Mouse (Mus musculus): ENCODE data around the gene Prr3. TPM values are rescaled to one million over a fixed set of nuclear protein-coding genes. Genes with fewer than 3 reads are reported as not detected.

The Prr3 gene
- total RNA-seq, 1 experiment, result 13.8 TPM

DNA sequence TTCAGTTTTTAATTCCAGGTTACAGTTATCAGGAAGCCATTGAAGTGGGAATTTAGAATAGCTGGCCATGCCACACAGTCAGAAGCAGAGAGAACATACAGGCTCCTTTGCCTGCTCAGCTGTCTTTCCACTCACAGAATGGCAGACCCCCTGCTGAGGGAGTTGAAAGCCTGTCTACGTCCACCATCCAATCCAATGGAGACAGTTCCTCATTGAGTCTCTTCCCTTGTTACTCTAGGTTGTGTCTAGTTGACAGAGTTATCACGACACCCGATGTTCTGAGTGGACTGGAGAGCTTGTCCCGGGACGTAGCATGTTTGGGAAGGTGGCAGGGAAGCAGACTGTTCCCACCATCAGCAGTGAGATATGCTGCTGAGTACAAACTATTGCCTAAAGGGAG, 45.2 kb upstream of the Prr3 start:
- Histone ChIP-seq H3K36me3 (ENCODE audit: control insufficient read depth, insufficient read depth, low read length, poor library complexity, severe bottlenecking) (peaks cover 10% of the 10 kb centered on the region; the same call in 1 of the 2 replicates), H3K4me3 (ENCODE audit: insufficient read depth in 1 of 2, low read depth in 1 of 2, low read length in 2 of 2, poor library complexity in 1 of 2, severe bottlenecking in 1 of 2) (no peak overlapping the region), H3K4me1 (ENCODE audit: control insufficient read depth in 2 of 2, insufficient read depth in 2 of 2, low read length in 2 of 2, poor library complexity in 1 of 2) (peaks cover 0 to 20% of the 10 kb centered on the region in 2 experiments; a peak in 2 of 4 replicates), H3K27ac (ENCODE audit: insufficient read depth, low read depth, low read length, poor library complexity, severe bottlenecking) (no peak overlapping the region), H3K9ac (ENCODE audit: insufficient read depth, low read depth, low read length, poor library complexity, severe bottlenecking) (no peak overlapping the region), H3K9me3 (ENCODE audit: control insufficient read depth, insufficient read depth, low read depth, low read length) (no peaks in the 10 kb centered on the region)
- TF ChIP-seq CHD2 (IDR thresholded peaks at IDR 0.05; ENCODE audit: low read depth, low read length), result no peak
- no peak for TF ChIP-seq ZC3H11A (IDR thresholded peaks at IDR 0.05; ENCODE audit: borderline replicate concordance, low read depth, low read length)
- TF ChIP-seq HCFC1 (IDR thresholded peaks at IDR 0.05; ENCODE audit: borderline replicate concordance, insufficient read depth, low read length), result no peak
- TF ChIP-seq MAFK (IDR thresholded peaks at IDR 0.05; ENCODE audit: insufficient read depth, low read depth, low read length), result no peak
- TF ChIP-seq ZNF384 (IDR thresholded peaks at IDR 0.05; ENCODE audit: low read depth, low read length), result no peak
- DNase-seq (ENCODE audit: low read depth, low spot score), result no peak
- in situ Hi-C loops (cut with MboI; ENCODE audit: low sequenced_read_pairs in 2 of 2, unreplicated experiment in 2 of 2), result no loop called here

DNA sequence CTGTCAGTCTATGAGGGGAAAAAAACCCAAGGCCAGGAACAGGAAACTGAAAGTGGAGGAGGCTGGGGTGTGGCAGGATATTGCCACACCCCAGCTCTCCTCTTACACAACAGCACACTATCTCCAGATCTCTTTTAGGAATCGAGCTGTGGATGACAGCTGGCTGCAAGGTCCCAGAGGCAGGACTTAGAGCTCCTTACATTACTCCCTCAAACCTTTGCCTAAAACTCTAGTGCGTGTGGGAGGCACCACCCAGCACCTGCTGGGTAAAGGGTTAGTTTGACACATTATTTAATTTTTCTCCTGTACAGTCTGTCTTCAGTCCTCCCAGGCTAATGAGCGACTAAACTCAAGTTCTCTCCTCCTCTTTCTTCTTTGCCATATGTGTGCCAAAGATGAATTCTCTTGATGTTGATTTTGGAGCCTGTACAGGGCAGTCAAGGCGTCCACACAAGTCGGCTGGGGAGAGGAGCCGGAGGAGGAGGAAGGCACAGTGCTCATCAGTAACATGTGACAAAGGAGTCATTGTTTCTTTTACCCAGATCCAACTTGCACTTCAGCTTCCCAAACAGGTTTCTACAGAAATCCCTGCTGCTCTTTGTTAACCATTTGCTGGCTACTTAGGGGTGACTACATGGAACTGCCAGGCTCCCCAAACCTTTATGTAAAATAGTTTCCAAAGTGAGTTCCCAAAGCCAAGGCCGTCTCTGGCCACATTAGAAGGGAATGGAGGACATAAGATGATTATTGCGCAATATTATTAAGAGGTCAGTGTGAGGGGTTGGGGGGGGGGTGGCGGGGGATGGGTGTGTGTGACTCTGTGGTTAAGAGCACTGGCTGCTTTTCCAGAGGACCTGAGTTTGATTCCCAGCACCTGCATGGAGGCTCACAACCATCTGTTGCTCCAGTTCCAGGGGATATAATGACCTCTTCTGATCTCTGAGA, 43.9 kb upstream of the Prr3 start:
- Histone ChIP-seq H3K27ac (ENCODE audit: insufficient read depth, low read depth, low read length, poor library complexity, severe bottlenecking) (no peak overlapping the region; the same call in 1 of the 2 replicates), H3K36me3 (ENCODE audit: control insufficient read depth, insufficient read depth, low read length, poor library complexity, severe bottlenecking) (peaks cover 10% of the 10 kb centered on the region; the same call in 1 of the 2 replicates), H3K9ac (ENCODE audit: insufficient read depth, low read depth, low read length, poor library complexity, severe bottlenecking) (no peak overlapping the region), H3K9me3 (ENCODE audit: control insufficient read depth, insufficient read depth, low read depth, low read length) (no peaks in the 10 kb centered on the region), H3K4me3 (ENCODE audit: insufficient read depth in 1 of 2, low read depth in 1 of 2, low read length in 2 of 2, poor library complexity in 1 of 2, severe bottlenecking in 1 of 2) (no peak overlapping the region), H3K4me1 (ENCODE audit: control insufficient read depth in 2 of 2, insufficient read depth in 2 of 2, low read length in 2 of 2, poor library complexity in 1 of 2) (peaks cover 0 to 19% of the 10 kb centered on the region in 2 experiments; a peak in 2 of 4 replicates)
- in situ Hi-C loops (cut with MboI; ENCODE audit: low sequenced_read_pairs in 2 of 2, unreplicated experiment in 2 of 2), result no loop called here
- TF ChIP-seq ZNF384 (IDR thresholded peaks at IDR 0.05; ENCODE audit: low read depth, low read length) (no peak), CHD2 (IDR thresholded peaks at IDR 0.05; ENCODE audit: low read depth, low read length) (no peak), HCFC1 (IDR thresholded peaks at IDR 0.05; ENCODE audit: borderline replicate concordance, insufficient read depth, low read length) (no peak), MAFK (IDR thresholded peaks at IDR 0.05; ENCODE audit: insufficient read depth, low read depth, low read length) (no peak), ZC3H11A (IDR thresholded peaks at IDR 0.05; ENCODE audit: borderline replicate concordance, low read depth, low read length) (no peak)
- DNase-seq (ENCODE audit: low read depth, low spot score), result no peak

DNA sequence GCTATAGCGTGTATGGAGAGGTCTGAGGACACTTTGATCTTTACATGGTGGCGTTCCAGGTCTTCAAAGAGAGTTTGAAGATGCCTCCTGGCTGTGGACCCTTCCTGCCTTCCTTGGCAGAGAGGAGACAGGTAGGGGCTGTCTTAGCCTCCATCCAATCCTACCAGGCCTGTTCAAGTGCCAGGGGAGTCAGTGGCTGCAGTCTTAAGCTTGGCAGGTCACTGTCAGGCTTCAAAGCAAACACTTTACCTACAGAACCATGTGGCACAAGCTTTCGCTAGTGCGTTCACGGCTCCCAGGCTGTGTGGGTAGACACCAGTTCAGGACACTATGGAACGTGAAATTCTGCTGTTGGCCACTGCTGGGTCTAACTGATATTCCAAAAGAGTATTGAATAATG, 42.9 kb upstream of the Prr3 start:
- in situ Hi-C loops (cut with MboI; ENCODE audit: low sequenced_read_pairs in 2 of 2, unreplicated experiment in 2 of 2), result no loop called here
- DNase-seq (ENCODE audit: low read depth, low spot score), result no peak
- TF ChIP-seq ZNF384 (IDR thresholded peaks at IDR 0.05; ENCODE audit: low read depth, low read length) (no peak), HCFC1 (IDR thresholded peaks at IDR 0.05; ENCODE audit: borderline replicate concordance, insufficient read depth, low read length) (no peak), CHD2 (IDR thresholded peaks at IDR 0.05; ENCODE audit: low read depth, low read length) (no peak), ZC3H11A (IDR thresholded peaks at IDR 0.05; ENCODE audit: borderline replicate concordance, low read depth, low read length) (no peak), MAFK (IDR thresholded peaks at IDR 0.05; ENCODE audit: insufficient read depth, low read depth, low read length) (no peak)
- H3K4me3 ChIP-seq (ENCODE audit: insufficient read depth in 1 of 2, low read depth in 1 of 2, low read length in 2 of 2, poor library complexity in 1 of 2, severe bottlenecking in 1 of 2), result no peak overlapping the region
- H3K9me3 ChIP-seq (ENCODE audit: control insufficient read depth, insufficient read depth, low read depth, low read length), result no peaks in the 10 kb centered on the region
- H3K27ac ChIP-seq (ENCODE audit: insufficient read depth, low read depth, low read length, poor library complexity, severe bottlenecking), result no peak overlapping the region
- H3K4me1 ChIP-seq (ENCODE audit: control insufficient read depth in 2 of 2, insufficient read depth in 2 of 2, low read length in 2 of 2, poor library complexity in 1 of 2), result peaks cover 0 to 19% of the 10 kb centered on the region in 2 experiments; a peak in 2 of 4 replicates
- H3K36me3 ChIP-seq (ENCODE audit: control insufficient read depth, insufficient read depth, low read length, poor library complexity, severe bottlenecking), result peaks cover 8% of the 10 kb centered on the region; the same call in 1 of the 2 replicates
- no peak overlapping the region for H3K9ac ChIP-seq (ENCODE audit: insufficient read depth, low read depth, low read length, poor library complexity, severe bottlenecking)

DNA sequence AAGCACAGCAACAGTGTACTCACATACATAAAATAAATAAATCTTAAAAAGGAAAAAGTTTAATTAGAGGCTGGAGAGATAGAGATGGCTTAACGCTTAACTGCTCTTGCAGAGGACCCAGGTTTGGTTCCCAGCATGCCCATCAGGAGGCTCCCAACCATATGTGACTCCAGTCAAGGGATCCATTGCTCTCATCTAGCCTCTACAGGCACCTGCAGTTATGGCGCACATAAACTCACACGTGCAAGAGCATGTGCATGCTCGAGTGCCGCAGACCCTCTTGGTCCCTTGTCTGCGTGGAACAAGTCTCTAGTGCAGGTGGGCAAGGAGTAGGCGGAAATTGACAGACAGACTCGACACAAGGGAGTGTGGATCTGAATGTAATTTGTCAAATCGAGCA, 42.1 kb upstream of the Prr3 start:
- Histone ChIP-seq H3K36me3 (ENCODE audit: control insufficient read depth, insufficient read depth, low read length, poor library complexity, severe bottlenecking) (peaks cover 10% of the 10 kb centered on the region), H3K4me3 (ENCODE audit: insufficient read depth in 1 of 2, low read depth in 1 of 2, low read length in 2 of 2, poor library complexity in 1 of 2, severe bottlenecking in 1 of 2) (no peak overlapping the region), H3K4me1 (ENCODE audit: control insufficient read depth in 2 of 2, insufficient read depth in 2 of 2, low read length in 2 of 2, poor library complexity in 1 of 2) (peaks cover 0 to 20% of the 10 kb centered on the region in 2 experiments; a peak in 2 of 4 replicates), H3K27ac (ENCODE audit: insufficient read depth, low read depth, low read length, poor library complexity, severe bottlenecking) (no peak overlapping the region), H3K9me3 (ENCODE audit: control insufficient read depth, insufficient read depth, low read depth, low read length) (no peaks in the 10 kb centered on the region), H3K9ac (ENCODE audit: insufficient read depth, low read depth, low read length, poor library complexity, severe bottlenecking) (no peak overlapping the region)
- in situ Hi-C loops (cut with MboI; ENCODE audit: low sequenced_read_pairs in 2 of 2, unreplicated experiment in 2 of 2), result no loop called here
- TF ChIP-seq MAFK (IDR thresholded peaks at IDR 0.05; ENCODE audit: insufficient read depth, low read depth, low read length), result no peak
- DNase-seq (ENCODE audit: low read depth, low spot score), result no peak
